Mouse (Mus musculus): ENCODE results near the gene Fmo3. TPM values are rescaled to one million over a fixed set of nuclear protein-coding genes. Genes with fewer than 3 reads are reported as not detected.

The Fmo3 gene
- polyA plus RNA-seq, 1 experiment from 2014 or later: 0.08 TPM

GRCm38 (mm10) chr1:162986121-162986748 lies 1.9 kb upstream of the Fmo3 start:
- 73% methylated on average over 2 of the region's 2 CpGs for WGBS (ENCODE audit: insufficient replicate concordance)
- ATAC-seq: no peak
- DNase-seq: no peak
- Histone ChIP-seq H3K4me1 (ENCODE audit: insufficient read depth) (no peaks in the 10 kb centered on the region), H3K9me3 (ENCODE audit: low read length) (no peaks in the 10 kb centered on the region), H3K4me3 (ENCODE audit: low read depth, low read length) (no peak overlapping the region), H3K27me3 (ENCODE audit: insufficient read depth, low read length) (no peaks in the 10 kb centered on the region), H3K9ac (replicated peaks) (no peak overlapping the region), H3K27ac (ENCODE audit: low read depth) (no peak overlapping the region), H3K4me2 (ENCODE audit: low read depth, low read length) (no peak overlapping the region), H3K36me3 (replicated peaks; ENCODE audit: insufficient read depth, low read length) (no peaks in the 10 kb centered on the region)
- no peak for TF ChIP-seq EP300 (IDR thresholded peaks at IDR 0.05; ENCODE audit: low read depth)
- no peak for TF ChIP-seq CTCF (IDR thresholded peaks at IDR 0.05; ENCODE audit: low read depth)

GRCm38 (mm10) chr1:162963556-162963955 lies 20.8 kb downstream of the Fmo3 start:
- no peak overlapping the region for H3K4me3 ChIP-seq (ENCODE audit: low read depth, low read length)
- WGBS (ENCODE audit: insufficient replicate concordance): 52% methylated on average over 2 of the region's 2 CpGs
- no peak overlapping the region for H3K4me2 ChIP-seq (ENCODE audit: low read depth, low read length)
- no peaks in the 10 kb centered on the region for H3K9me3 ChIP-seq (ENCODE audit: low read length)
- TF ChIP-seq EP300 (IDR thresholded peaks at IDR 0.05; ENCODE audit: low read depth) (no peak), CTCF (IDR thresholded peaks at IDR 0.05; ENCODE audit: low read depth) (no peak)
- no peaks in the 10 kb centered on the region for H3K27me3 ChIP-seq (ENCODE audit: insufficient read depth, low read length)
- no peak overlapping the region for H3K27ac ChIP-seq (ENCODE audit: low read depth)
- H3K4me1 ChIP-seq (ENCODE audit: insufficient read depth): no peaks in the 10 kb centered on the region
- no peaks in the 10 kb centered on the region for H3K36me3 ChIP-seq (replicated peaks; ENCODE audit: insufficient read depth, low read length)
- ATAC-seq (no peak), DNase-seq (no peak)
- H3K9ac ChIP-seq (replicated peaks): no peak overlapping the region

- ATAC-seq: no peak
- H3K4me1 ChIP-seq (ENCODE audit: insufficient read depth): no peaks in the 10 kb centered on the region
- 71% methylated on average over 1 of the region's 1 CpGs for WGBS (ENCODE audit: insufficient replicate concordance)
- no peak overlapping the region for H3K27ac ChIP-seq (ENCODE audit: low read depth)
- H3K4me2 ChIP-seq (ENCODE audit: low read depth, low read length): no peak overlapping the region
- no peaks in the 10 kb centered on the region for H3K9me3 ChIP-seq (ENCODE audit: low read length)
- H3K4me3 ChIP-seq (ENCODE audit: low read depth, low read length): no peak overlapping the region
- H3K27me3 ChIP-seq (ENCODE audit: insufficient read depth, low read length): no peaks in the 10 kb centered on the region
- no peaks in the 10 kb centered on the region for H3K36me3 ChIP-seq (replicated peaks; ENCODE audit: insufficient read depth, low read length)
- no peak for DNase-seq
- no peak overlapping the region for H3K9ac ChIP-seq (replicated peaks)
- TF ChIP-seq EP300 (IDR thresholded peaks at IDR 0.05; ENCODE audit: low read depth) (no peak), CTCF (IDR thresholded peaks at IDR 0.05; ENCODE audit: low read depth) (no peak)
Measured at GRCm38 (mm10) chr1:162957422-162957821, 26.9 kb downstream of the Fmo3 start.

GRCm38 (mm10) chr1:162953079-162953478 lies 31.2 kb downstream of the Fmo3 start:
- Histone ChIP-seq H3K27me3 (ENCODE audit: insufficient read depth, low read length) (no peaks in the 10 kb centered on the region), H3K4me1 (ENCODE audit: insufficient read depth) (no peaks in the 10 kb centered on the region), H3K4me3 (ENCODE audit: low read depth, low read length) (no peak overlapping the region), H3K9me3 (ENCODE audit: low read length) (no peaks in the 10 kb centered on the region), H3K27ac (ENCODE audit: low read depth) (no peak overlapping the region), H3K36me3 (replicated peaks; ENCODE audit: insufficient read depth, low read length) (no peaks in the 10 kb centered on the region), H3K4me2 (ENCODE audit: low read depth, low read length) (no peak overlapping the region), H3K9ac (replicated peaks) (no peak overlapping the region)
- TF ChIP-seq CTCF (IDR thresholded peaks at IDR 0.05; ENCODE audit: low read depth): no peak
- TF ChIP-seq EP300 (IDR thresholded peaks at IDR 0.05; ENCODE audit: low read depth): no peak
- DNase-seq: no peak
- ATAC-seq: no peak
- WGBS (ENCODE audit: insufficient replicate concordance): 46% methylated on average over 2 of the region's 2 CpGs

GRCm38 (mm10) chr1:162949763-162950162 lies 34.6 kb downstream of the Fmo3 start:
- Histone ChIP-seq H3K4me2 (ENCODE audit: low read depth, low read length) (no peak overlapping the region), H3K27ac (ENCODE audit: low read depth) (no peak overlapping the region), H3K4me1 (ENCODE audit: insufficient read depth) (no peaks in the 10 kb centered on the region), H3K9me3 (ENCODE audit: low read length) (no peaks in the 10 kb centered on the region), H3K27me3 (ENCODE audit: insufficient read depth, low read length) (no peaks in the 10 kb centered on the region), H3K4me3 (ENCODE audit: low read depth, low read length) (no peak overlapping the region), H3K9ac (replicated peaks) (no peak overlapping the region), H3K36me3 (replicated peaks; ENCODE audit: insufficient read depth, low read length) (no peaks in the 10 kb centered on the region)
- WGBS (ENCODE audit: insufficient replicate concordance): 72% methylated on average over 1 of the region's 1 CpGs
- no peak for ATAC-seq
- no peak for DNase-seq
- TF ChIP-seq CTCF (IDR thresholded peaks at IDR 0.05; ENCODE audit: low read depth): no peak
- no peak for TF ChIP-seq EP300 (IDR thresholded peaks at IDR 0.05; ENCODE audit: low read depth)

- H3K9me3 ChIP-seq (ENCODE audit: low read length): no peaks in the 10 kb centered on the region
- H3K4me1 ChIP-seq (ENCODE audit: insufficient read depth): no peaks in the 10 kb centered on the region
- no peak overlapping the region for H3K4me3 ChIP-seq (ENCODE audit: low read depth, low read length)
- TF ChIP-seq CTCF (IDR thresholded peaks at IDR 0.05; ENCODE audit: low read depth) (no peak), EP300 (IDR thresholded peaks at IDR 0.05; ENCODE audit: low read depth) (no peak)
- DNase-seq (no peak), ATAC-seq (no peak)
- no peak overlapping the region for H3K27ac ChIP-seq (ENCODE audit: low read depth)
- no peak overlapping the region for H3K4me2 ChIP-seq (ENCODE audit: low read depth, low read length)
- no peak overlapping the region for H3K9ac ChIP-seq (replicated peaks)
- H3K36me3 ChIP-seq (replicated peaks; ENCODE audit: insufficient read depth, low read length): no peaks in the 10 kb centered on the region
- H3K27me3 ChIP-seq (ENCODE audit: insufficient read depth, low read length): no peaks in the 10 kb centered on the region
- WGBS (ENCODE audit: insufficient replicate concordance): 78% methylated on average over 6 of the region's 6 CpGs
Measured at GRCm38 (mm10) chr1:162947934-162948333, 36.4 kb downstream of the Fmo3 start.
